Mouse (Mus musculus) megakaryocyte, embryonic 14.5 days (primary cell): Measurements from ENCODE around the gene Gm43720. TPM values are rescaled to one million over a fixed set of nuclear protein-coding genes. Genes with fewer than 3 reads are reported as not detected.
"Not testable (repeated sequence)": the region's sequence is repeated elsewhere in the genome, so short reads cannot be mapped to it uniquely, and the experiment has no call there.

Experiments used
- H3K27me3 ChIP-seq: replicated peaks from 2 replicates; pipeline ENCODE3; 2012; ENCODE audit warnings: inconsistent platforms
- H3K36me3 ChIP-seq: replicated peaks from 2 replicates; pipeline ENCODE3; 2012; ENCODE audit warnings: low read length, inconsistent platforms, mixed read lengths
- H3K4me1 ChIP-seq: 2 replicates; pipeline ENCODE4 v1.6.1; 2012; ENCODE audit warnings: inconsistent platforms
- H3K4me3 ChIP-seq: replicated peaks from 2 replicates; pipeline ENCODE3; 2012; ENCODE audit warnings: moderate library complexity, mild to moderate bottlenecking, inconsistent platforms
- H3K9me3 ChIP-seq: 2 replicates; pipeline ENCODE4 v1.6.1; 2012; ENCODE audit warnings: inconsistent platforms
- FLI1 ChIP-seq: IDR thresholded peaks from 2 replicates; pipeline ENCODE4 v1.6.1; 2012; ENCODE audit warnings: low read length, inconsistent platforms, mixed read lengths
- GATA1 ChIP-seq: IDR thresholded peaks from 3 replicates; pipeline ENCODE4 v1.6.1; 2012; ENCODE audit warnings: mixed read lengths, low read length, inconsistent platforms, borderline replicate concordance
- polyA plus RNA-seq: library from polyadenylated mRNA; stranded (reverse); fragments of >175 nt; gene quantifications from 2 replicates; pipeline ENCODE4 v1.2.3, GENCODE M21; 2012; ENCODE audit warnings: low replicate concordance; ENCODE audit not compliant: insufficient read depth

Gene Gm43720
- polyA plus RNA-seq, 1 experiment, result not detected

GRCm38 (mm10) chr5:138225700-138226099 lies 54.1 kb downstream of the Gm43720 start, which contains the start of gene Nxpe5:
Gene Nxpe5, plus strand, starts transcription at chr5:138225898.
- Histone ChIP-seq H3K27me3 (peaks cover 23% of the 10 kb centered on the region), H3K9me3 (no peaks in the 10 kb centered on the region), H3K4me3 (peak within 1 kb of the TSS; percentile 19), H3K36me3 (no peaks in the 10 kb centered on the region), H3K4me1 (peaks cover 55% of the 10 kb centered on the region)
- TF ChIP-seq FLI1, result no peak
- TF ChIP-seq GATA1, result no peak

- H3K36me3 ChIP-seq, result no peaks in the 10 kb centered on the region
- TF ChIP-seq FLI1, result no peak
- TF ChIP-seq GATA1, result no peak
Measured at GRCm38 (mm10) chr5:138223287-138223686, 56.5 kb downstream of the Gm43720 start.

GRCm38 (mm10) chr5:138222111-138222510 lies 57.6 kb downstream of the Gm43720 start:
- H3K9me3 ChIP-seq, result peaks cover 6% of the 10 kb centered on the region
- TF ChIP-seq FLI1, result no peak
- no peak for TF ChIP-seq GATA1
- H3K4me1 ChIP-seq, result peaks cover 21% of the 10 kb centered on the region
- no peaks in the 10 kb centered on the region for H3K36me3 ChIP-seq
- peaks cover 14% of the 10 kb centered on the region for H3K27me3 ChIP-seq
- H3K4me3 ChIP-seq, result no peak overlapping the region

More at GRCm38 (mm10) chr5:138223287-138223686, 56.5 kb downstream of the Gm43720 start:
- H3K4me3 ChIP-seq, result no peak overlapping the region
- peaks cover 15% of the 10 kb centered on the region for H3K27me3 ChIP-seq
- H3K4me1 ChIP-seq, result peaks cover 32% of the 10 kb centered on the region
- no peaks in the 10 kb centered on the region for H3K9me3 ChIP-seq

GRCm38 (mm10) chr5:138219864-138220263 lies 59.9 kb downstream of the Gm43720 start:
- TF ChIP-seq FLI1 (no peak), GATA1 (no peak)
- Histone ChIP-seq H3K36me3 (no peaks in the 10 kb centered on the region), H3K27me3 (peaks cover 11% of the 10 kb centered on the region), H3K9me3 (peaks cover 28% of the 10 kb centered on the region), H3K4me3 (no peak overlapping the region), H3K4me1 (peaks cover 6% of the 10 kb centered on the region; the same call in 1 of the 2 replicates)

GRCm38 (mm10) chr5:138216632-138217031 lies 63.1 kb downstream of the Gm43720 start:
- H3K9me3 ChIP-seq, result peaks cover 33% of the 10 kb centered on the region
- not testable (repeated sequence) for H3K4me3 ChIP-seq, H3K36me3 ChIP-seq, H3K4me1 ChIP-seq, H3K27me3 ChIP-seq

Other genes starting within 250 kb of the Gm43720 start
- not detected in 2 replicates for gene Smok3c, start 226.8 kb downstream of the Gm43720 start, polyA plus RNA-seq
- gene Zkscan1, start 194.9 kb downstream of the Gm43720 start, polyA plus RNA-seq, result 0.38 TPM in 1 of 2 replicates, not detected in the other
- gene Zscan21, start 163.1 kb downstream of the Gm43720 start, polyA plus RNA-seq, result 0.86 TPM in 1 of 2 replicates, not detected in the other
- gene Zfp113, start 124.2 kb downstream of the Gm43720 start, polyA plus RNA-seq, result 0.13 TPM in 1 of 2 replicates, not detected in the other
- 18.0 and 85.5 TPM in 2 replicates for gene Cops6, start 118.9 kb downstream of the Gm43720 start, polyA plus RNA-seq
- 5.5 and 7.4 TPM in 2 replicates for gene Ap4m1, start 108.0 kb downstream of the Gm43720 start, polyA plus RNA-seq
- gene Mcm7, start 107.5 kb downstream of the Gm43720 start, polyA plus RNA-seq, result 6.7 and 10.6 TPM in 2 replicates
- gene Taf6, start 92.5 kb downstream of the Gm43720 start, polyA plus RNA-seq, result 21.9 and 50.3 TPM in 2 replicates
- 1.8 and 2.1 TPM in 2 replicates for gene Cnpy4, start 92.5 kb downstream of the Gm43720 start, polyA plus RNA-seq
- 3.8 TPM in 1 of 2 replicates, not detected in the other for gene Mblac1, start 85.6 kb downstream of the Gm43720 start, polyA plus RNA-seq
- 0.40 TPM in 1 of 2 replicates, not detected in the other for gene Nxpe5, start 54.1 kb downstream of the Gm43720 start, polyA plus RNA-seq
- gene Lamtor4, start 24.5 kb downstream of the Gm43720 start, polyA plus RNA-seq, result 61.6 and 131 TPM in 2 replicates
- 49.9 and 62.5 TPM in 2 replicates for gene BC037034, start 15.9 kb downstream of the Gm43720 start, polyA plus RNA-seq
- not detected in 2 replicates for gene Gal3st4, start 7.1 kb downstream of the Gm43720 start, polyA plus RNA-seq
- gene Gpc2, start within 50 bp of the Gm43720 start, polyA plus RNA-seq, result 2.6 and 3.1 TPM in 2 replicates
- gene Stag3, start 282 bp upstream of the Gm43720 start, polyA plus RNA-seq, result 0.66 and 9.2 TPM in 2 replicates
- not detected in 2 replicates for gene Pvrig, start 62.0 kb upstream of the Gm43720 start, polyA plus RNA-seq
- gene Zfp157, start 161.5 kb upstream of the Gm43720 start, polyA plus RNA-seq, result 0.27 TPM in 1 of 2 replicates, not detected in the other